Comparison of ENCODE assay signal across 12 mouse cellular contexts in genomic region chr17:65641734-65642218, GRCm38 (mm10). TPM values are rescaled to one million over a fixed set of nuclear protein-coding genes. Genes with fewer than 3 reads are reported as not detected.
DNase-seq lines count a peak whose midpoint lies in the region; ATAC-seq and TF ChIP-seq lines count a peak whose summit lies in the region.
"Had no signal": no experiment of that assay in that cellular context is flagged by ENCODE, and none has a peak within 500 bp of the region (broad histone marks: within the 10 kb centered on the region; RNA-seq: fewer than 3 reads in every experiment).

Gene Txndc2, minus strand, starts transcription at chr17:65642168.

- no peak within 1 kb of the TSS for H3K4me3 ChIP-seq in lung, postnatal 0 days (ENCODE audit: low read depth, low read length)
- H3K4me3 ChIP-seq in stomach, postnatal 0 days (ENCODE audit: low read depth, low read length), result no peak within 1 kb of the TSS
- H3K4me3 ChIP-seq: limb, embryonic 12.5 days had no signal

- WGBS in lung, postnatal 0 days, result 77% methylated on average over 11 of the region's 11 CpGs
- 93% methylated on average over 11 of the region's 11 CpGs for WGBS in stomach, postnatal 0 days

- no peak within 1 kb of the TSS for H3K9ac ChIP-seq in lung, postnatal 0 days (replicated peaks; ENCODE audit: low read depth)
- H3K9ac ChIP-seq in stomach, postnatal 0 days (ENCODE audit: low read length), result 0 out of 2 replicates have a peak within 1 kb of the TSS, but pooled peaks have one; percentile 13
- H3K9ac ChIP-seq: limb, embryonic 12.5 days had no signal

- H3K27ac ChIP-seq in lung, postnatal 0 days (ENCODE audit: low read length), result peak within 1 kb of the TSS; percentile 85
- peak within 1 kb of the TSS; percentile 81 for H3K27ac ChIP-seq in stomach, postnatal 0 days (replicated peaks)
- H3K27ac ChIP-seq: limb, embryonic 12.5 days had no signal

- H3K9me3 ChIP-seq in lung, postnatal 0 days (ENCODE audit: low read length), result no peaks in the 10 kb centered on the region
- H3K9me3 ChIP-seq in stomach, postnatal 0 days (ENCODE audit: control insufficient read depth, low read length), result no peaks in the 10 kb centered on the region
- H3K9me3 ChIP-seq: limb, embryonic 12.5 days had no signal

- no peak within 1 kb of the TSS for H3K4me2 ChIP-seq in lung, postnatal 0 days (replicated peaks; ENCODE audit: low read depth, low read length)
- H3K4me2 ChIP-seq in stomach, postnatal 0 days (replicated peaks; ENCODE audit: low read depth), result peak within 1 kb of the TSS; percentile 34
- H3K4me2 ChIP-seq: limb, embryonic 12.5 days had no signal

- no peak for ATAC-seq in lung, postnatal 0 days
- peak; percentile 85 for ATAC-seq in megakaryocyte progenitor cell, adult 5-6 weeks (replicated peaks; ENCODE audit: poor library complexity)
- no peak for ATAC-seq in stomach, postnatal 0 days (ENCODE audit: low FRiP score, low TSS enrichment)
- ATAC-seq in erythroblast, adult 5-6 weeks (replicated peaks; ENCODE audit: low FRiP score, poor library complexity, severe bottlenecking), result no peak

- TF ChIP-seq EP300 in lung, postnatal 0 days (IDR thresholded peaks at IDR 0.05), result no peak
- TF ChIP-seq EP300 in stomach, postnatal 0 days (optimal IDR thresholded peaks at IDR 0.05), result no peak

- no peak for TF ChIP-seq CTCF in lung, postnatal 0 days (IDR thresholded peaks at IDR 0.05)
- no peak for TF ChIP-seq CTCF in stomach, postnatal 0 days (IDR thresholded peaks at IDR 0.05; ENCODE audit: low read depth)

- H3K27me3 ChIP-seq in lung, postnatal 0 days (replicated peaks; ENCODE audit: insufficient read depth, low read length), result no peaks in the 10 kb centered on the region
- H3K27me3 ChIP-seq in stomach, postnatal 0 days (ENCODE audit: control insufficient read depth, insufficient read depth, low read length), result no peaks in the 10 kb centered on the region
- H3K27me3 ChIP-seq: limb, embryonic 12.5 days had no signal

- DNase-seq in adrenal gland, postnatal 4 days (ENCODE audit: low spot score in 2 of 2), result no peak
- no peak for DNase-seq in adrenal gland, postnatal 10 days
- no peak for DNase-seq in lung, postnatal 0 days (ENCODE audit: low spot score)
- no peak for DNase-seq in lung, postnatal 25 days (ENCODE audit: low spot score)
- no peak for DNase-seq in stomach, postnatal 0 days (ENCODE audit: low spot score)
- DNase-seq in right cerebral cortex, adult 2 months (ENCODE audit: low spot score in 2 of 2), result no peak
- DNase-seq: heart, postnatal 10 days; kidney, postnatal 14 days had no signal

- no peaks in the 10 kb centered on the region for H3K4me1 ChIP-seq in lung, postnatal 0 days (ENCODE audit: insufficient read depth, low read depth, low read length)
- no peaks in the 10 kb centered on the region; the same call in 1 of the 2 replicates for H3K4me1 ChIP-seq in stomach, postnatal 0 days (replicated peaks; ENCODE audit: control insufficient read depth, insufficient read depth)

- H3K36me3 ChIP-seq in lung, postnatal 0 days (ENCODE audit: insufficient read depth, low read length), result no peaks in the 10 kb centered on the region
- no peaks in the 10 kb centered on the region for H3K36me3 ChIP-seq in stomach, postnatal 0 days (ENCODE audit: control insufficient read depth, insufficient read depth, low read length)
- H3K36me3 ChIP-seq: limb, embryonic 12.5 days had no signal

RNA-seq across cellular contexts. Expression of gene Txndc2, which starts in this region (rescaled TPM):
- 10 to 100 TPM; 23.7 to 24.4 TPM for total RNA-seq in adrenal gland, postnatal 4 days (2021)
- 10 to 100 TPM in 1 of 2 experiments, 1 to 10 TPM in 1; 7.6 to 13.2 TPM for total RNA-seq in adrenal gland, postnatal 10 days (2021)
- polyA plus RNA-seq in lung, postnatal 0 days (2015; fragmentation: Nextera tagmentation; extraction: Ambion mirVana), result 0.10 and 0.12 TPM in 2 replicates
- total RNA-seq in megakaryocyte progenitor cell, adult 5-6 weeks (2015), result 0.17 and 0.22 TPM in 2 replicates
- not detected in 2 replicates for total RNA-seq in megakaryocyte progenitor cell, adult 5-6 weeks (2017)
- not detected in 2 replicates for polyA plus RNA-seq in stomach, postnatal 0 days (2015; fragmentation: Nextera tagmentation; extraction: Ambion mirVana)
- not detected in 2 replicates for total RNA-seq in erythroblast, adult 5-6 weeks (2015; ENCODE audit: low replicate concordance)
- not detected in 2 replicates for total RNA-seq in erythroblast, adult 5-6 weeks (2017; ENCODE audit: low replicate concordance)
- polyA plus RNA-seq: spleen, adult 2 months had no signal

Comparison
In these comparisons a context has a peak if more than half of its experiments do, and no peak if none do; other contexts are left out.
1. RNA of gene Txndc2 (total RNA-seq): 23.7 to 24.4 TPM in adrenal gland, postnatal 4 days and 7.6 to 13.2 TPM in adrenal gland, postnatal 10 days; 0.17 to 0.22 TPM in megakaryocyte progenitor cell, adult 5-6 weeks and not detected in erythroblast, adult 5-6 weeks; every median in the first group is over 4 times any median in the second.
2. Peak in ATAC-seq in megakaryocyte progenitor cell, adult 5-6 weeks; RNA of the gene not detected or under 1 TPM.